Mouse (Mus musculus) megakaryocyte, embryonic 14.5 days (primary cell): ENCODE measurements around the gene Fubp1.

Experiments used
- FLI1 ChIP-seq: IDR thresholded peaks from 2 replicates; pipeline ENCODE4 v1.6.1; 2012; ENCODE audit warnings: low read length, inconsistent platforms, mixed read lengths
- GATA1 ChIP-seq: IDR thresholded peaks from 3 replicates; pipeline ENCODE4 v1.6.1; 2012; ENCODE audit warnings: mixed read lengths, low read length, inconsistent platforms, borderline replicate concordance

DNA sequence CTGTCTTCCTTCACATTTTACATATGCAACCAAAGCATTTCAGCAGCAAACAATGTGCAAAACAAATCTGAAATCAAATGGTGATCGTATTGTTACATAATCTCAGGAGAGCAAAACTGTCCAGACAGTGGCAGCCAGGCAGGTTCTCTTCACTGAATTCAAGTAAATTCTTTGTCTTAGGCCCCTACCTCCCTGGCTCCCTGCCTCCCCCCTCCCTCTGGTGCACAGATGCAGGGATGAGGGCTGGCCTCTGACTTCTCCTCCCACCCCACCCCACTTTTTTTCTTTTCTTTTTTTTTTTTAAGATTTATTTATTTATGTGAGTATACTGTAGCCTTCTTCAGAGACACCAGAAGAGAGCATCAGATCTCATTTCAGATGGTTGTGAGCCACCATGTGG, 50.1 kb downstream of the Fubp1 start:
- TF ChIP-seq GATA1 (no peak), FLI1 (no peak)
